Mouse (Mus musculus): Measurements from ENCODE around the gene 1810024B03Rik. TPM values are rescaled to one million over a fixed set of nuclear protein-coding genes. Genes with fewer than 3 reads are reported as not detected.

The 1810024B03Rik gene
- polyA plus RNA-seq, 1 experiment from 2014 or later: 2.5 TPM

DNA sequence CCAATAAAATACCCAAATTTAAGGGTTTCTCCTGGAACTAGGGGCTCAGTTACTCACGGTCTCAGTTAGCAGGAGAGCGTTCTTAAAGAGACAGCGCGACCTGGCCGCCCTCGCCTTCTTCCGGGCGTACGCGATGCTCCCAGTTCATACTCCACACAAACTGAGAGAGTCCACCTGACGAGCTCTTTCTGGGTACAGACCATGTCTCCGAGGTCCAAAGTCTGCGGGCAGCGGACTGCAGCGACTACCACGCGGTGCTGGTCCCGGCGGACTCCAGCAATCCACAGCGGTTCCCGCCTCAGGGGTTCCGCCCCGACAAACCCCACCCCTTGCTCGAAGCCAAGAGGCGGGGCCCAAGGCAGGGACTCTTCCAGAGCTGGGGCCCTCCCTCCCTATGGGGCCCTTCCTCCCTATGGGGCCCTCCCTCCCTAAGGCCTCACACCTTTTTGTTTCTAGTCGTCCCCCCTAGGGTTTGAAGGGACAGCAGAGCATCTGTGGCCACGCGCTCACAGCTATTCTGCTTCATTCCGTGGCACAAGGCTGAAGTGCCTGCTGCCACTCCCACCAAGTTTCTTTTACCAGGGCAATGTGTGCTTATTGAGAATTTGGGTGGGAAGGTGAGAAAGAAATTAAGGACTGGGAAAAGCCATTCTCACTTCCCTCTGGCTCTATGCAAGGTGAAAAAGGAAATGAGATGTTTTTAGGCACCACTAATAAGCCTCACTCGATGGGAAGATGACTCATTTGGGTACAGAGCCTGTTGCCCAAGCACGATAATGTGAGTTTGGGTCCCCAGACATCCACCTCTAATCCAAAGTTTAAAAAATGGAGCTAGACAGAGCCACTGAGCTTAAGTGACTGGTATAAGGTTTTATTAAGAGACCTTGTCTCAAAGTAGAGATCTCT, 64.7 kb downstream of the 1810024B03Rik start, which contains the start of gene Itpripl1:
Gene Itpripl1 (minus strand): TSS at position 285 of the 906 bp plus-strand sequence.
- peaks cover 21% of the 10 kb centered on the region for H3K4me1 ChIP-seq
- H3K36me3 ChIP-seq (replicated peaks): peaks cover 35% of the 10 kb centered on the region
- peak within 1 kb of the TSS; percentile 73 for H3K4me3 ChIP-seq
- H3K9me3 ChIP-seq: no peaks in the 10 kb centered on the region
- peak within 1 kb of the TSS; percentile 82 for H3K27ac ChIP-seq (replicated peaks)
- DNase-seq (ENCODE audit: low spot score): peak; percentile 79
- H3K27me3 ChIP-seq (replicated peaks; ENCODE audit: low read depth, poor library complexity, severe bottlenecking): 0 out of 2 replicates have a peak, but pooled peaks cover 4% of the 10 kb centered on the region
- 4% methylated on average over 31 of the region's 31 CpGs for WGBS

DNA sequence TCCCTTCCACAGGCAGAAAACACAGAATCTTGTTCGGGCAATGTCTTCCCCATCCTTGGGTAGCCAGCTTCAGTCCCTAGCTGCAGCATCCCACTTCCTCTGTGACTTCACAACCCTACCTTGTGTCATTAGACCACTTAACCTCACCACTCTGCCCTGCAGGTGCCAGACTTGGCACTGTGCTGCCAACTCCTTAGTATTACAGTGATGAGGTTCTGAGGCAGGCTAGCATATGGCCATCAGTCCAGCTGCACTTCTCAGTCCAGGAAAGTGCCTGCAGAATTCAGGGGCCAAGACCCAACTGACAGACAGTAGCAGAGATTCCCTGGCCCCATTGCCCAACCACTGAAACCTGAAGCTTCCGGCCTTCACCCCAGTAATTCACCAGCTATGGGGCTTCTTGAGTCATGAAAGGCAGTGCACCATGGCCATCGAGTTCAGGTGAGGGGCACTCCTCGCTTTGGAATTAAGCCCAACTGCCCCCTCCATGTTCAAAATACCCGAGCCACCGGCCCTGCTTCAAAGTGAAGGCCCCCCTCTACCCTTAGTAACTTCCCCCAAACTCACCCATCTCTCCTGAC, 65.4 kb downstream of the 1810024B03Rik start:
- WGBS: 15% methylated on average over 6 of the region's 6 CpGs
- H3K4me3 ChIP-seq: peak overlapping the region; percentile 73
- peaks cover 35% of the 10 kb centered on the region for H3K36me3 ChIP-seq (replicated peaks)
- H3K27me3 ChIP-seq (replicated peaks; ENCODE audit: low read depth, poor library complexity, severe bottlenecking): 0 out of 2 replicates have a peak, but pooled peaks cover 4% of the 10 kb centered on the region
- H3K4me1 ChIP-seq: peaks cover 21% of the 10 kb centered on the region
- peak overlapping the region; percentile 82 for H3K27ac ChIP-seq (replicated peaks)
- H3K9me3 ChIP-seq: no peaks in the 10 kb centered on the region
- no peak for DNase-seq (ENCODE audit: low spot score)

DNA sequence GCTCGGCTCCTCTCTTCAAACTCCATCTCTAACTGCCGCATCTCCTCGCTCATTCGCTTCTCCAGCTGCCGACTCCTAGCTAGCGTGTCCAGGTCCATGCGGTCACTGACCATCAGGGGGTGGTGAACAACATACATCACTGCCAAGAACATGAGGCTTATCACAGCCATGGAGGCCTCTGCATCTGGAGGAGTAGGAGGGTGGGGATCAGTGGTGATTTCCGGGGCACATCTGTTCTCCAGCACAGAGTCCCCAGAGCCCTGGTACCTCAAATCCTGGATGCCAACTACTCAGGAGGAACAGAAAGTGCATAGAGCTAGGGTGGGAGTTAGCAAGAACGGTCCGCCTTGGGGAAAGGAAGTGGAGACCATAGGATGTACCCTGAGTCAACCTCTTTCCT, 66.0 kb downstream of the 1810024B03Rik start:
- peaks cover 35% of the 10 kb centered on the region for H3K36me3 ChIP-seq (replicated peaks)
- no peak for DNase-seq (ENCODE audit: low spot score)
- H3K4me3 ChIP-seq: peak overlapping the region; percentile 73
- no peaks in the 10 kb centered on the region for H3K9me3 ChIP-seq
- no peak overlapping the region for H3K27ac ChIP-seq (replicated peaks)
- H3K27me3 ChIP-seq (replicated peaks; ENCODE audit: low read depth, poor library complexity, severe bottlenecking): 0 out of 2 replicates have a peak, but pooled peaks cover 4% of the 10 kb centered on the region
- peaks cover 24% of the 10 kb centered on the region for H3K4me1 ChIP-seq
- 91% methylated on average over 10 of the region's 10 CpGs for WGBS

- H3K4me3 ChIP-seq: no peak overlapping the region
- H3K27me3 ChIP-seq (replicated peaks; ENCODE audit: low read depth, poor library complexity, severe bottlenecking): 0 out of 2 replicates have a peak, but pooled peaks cover 4% of the 10 kb centered on the region
- H3K4me1 ChIP-seq: peaks cover 30% of the 10 kb centered on the region
- H3K27ac ChIP-seq (replicated peaks): no peak overlapping the region
- no peak for DNase-seq (ENCODE audit: low spot score)
- 95% methylated on average over 7 of the region's 7 CpGs for WGBS
- H3K9me3 ChIP-seq: no peaks in the 10 kb centered on the region
- H3K36me3 ChIP-seq (replicated peaks): peaks cover 35% of the 10 kb centered on the region
These were observed 68.1 kb downstream of the 1810024B03Rik start for GRCm38 (mm10) chr2:127140011-127140410.

DNA sequence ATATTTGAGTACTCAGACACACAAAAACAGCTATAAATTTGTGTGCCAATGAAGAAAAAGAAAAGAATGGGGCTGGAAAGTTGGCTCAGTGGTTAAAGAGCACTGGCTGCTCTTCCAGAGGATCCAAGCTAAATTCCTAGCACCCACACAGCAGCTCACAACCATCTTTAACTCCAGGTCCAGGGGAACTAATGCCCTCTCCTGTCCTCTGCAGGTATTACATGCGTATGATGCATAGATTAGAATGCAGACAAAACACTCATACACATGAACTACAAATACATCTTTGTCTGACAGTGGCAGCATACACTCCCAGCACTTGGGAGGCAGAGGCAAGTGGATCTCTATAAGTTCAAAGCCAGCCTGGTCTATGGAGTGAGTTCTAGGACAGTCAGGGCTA, 68.5 kb downstream of the 1810024B03Rik start:
- Histone ChIP-seq H3K27ac (replicated peaks) (no peak overlapping the region), H3K4me3 (no peak overlapping the region), H3K9me3 (no peaks in the 10 kb centered on the region), H3K27me3 (replicated peaks; ENCODE audit: low read depth, poor library complexity, severe bottlenecking) (0 out of 2 replicates have a peak, but pooled peaks cover 4% of the 10 kb centered on the region), H3K36me3 (replicated peaks) (peaks cover 35% of the 10 kb centered on the region), H3K4me1 (peaks cover 32% of the 10 kb centered on the region)
- no peak for DNase-seq (ENCODE audit: low spot score)
- 98% methylated on average over 1 of the region's 1 CpGs for WGBS

- Histone ChIP-seq H3K36me3 (replicated peaks) (peaks cover 35% of the 10 kb centered on the region), H3K9me3 (no peaks in the 10 kb centered on the region), H3K27ac (replicated peaks) (no peak overlapping the region), H3K27me3 (replicated peaks; ENCODE audit: low read depth, poor library complexity, severe bottlenecking) (no peaks in the 10 kb centered on the region), H3K4me1 (peaks cover 37% of the 10 kb centered on the region), H3K4me3 (no peak overlapping the region)
- no peak for DNase-seq (ENCODE audit: low spot score)
- 95% methylated on average over 8 of the region's 8 CpGs for WGBS
These were observed 69.0 kb downstream of the 1810024B03Rik start for GRCm38 (mm10) chr2:127139094-127139493.

- H3K9me3 ChIP-seq: no peaks in the 10 kb centered on the region
- peaks cover 34% of the 10 kb centered on the region for H3K4me1 ChIP-seq
- H3K4me3 ChIP-seq: no peak overlapping the region
- DNase-seq (ENCODE audit: low spot score): no peak
- peaks cover 35% of the 10 kb centered on the region for H3K36me3 ChIP-seq (replicated peaks)
- 94% methylated on average over 4 of the region's 4 CpGs for WGBS
- H3K27me3 ChIP-seq (replicated peaks; ENCODE audit: low read depth, poor library complexity, severe bottlenecking): no peaks in the 10 kb centered on the region
- H3K27ac ChIP-seq (replicated peaks): no peak overlapping the region
These were observed 69.6 kb downstream of the 1810024B03Rik start for GRCm38 (mm10) chr2:127138449-127138848.

GRCm38 (mm10) chr2:127137838-127138420, 70.2 kb downstream of the 1810024B03Rik start:
- 87% methylated on average over 10 of the region's 10 CpGs for WGBS
- no peaks in the 10 kb centered on the region for H3K9me3 ChIP-seq

GRCm38 (mm10) chr2:127136979-127137378, 71.1 kb downstream of the 1810024B03Rik start:
- peak overlapping the region; percentile 30; the same call in 1 of the 2 replicates for H3K27ac ChIP-seq (replicated peaks)
- peaks cover 31% of the 10 kb centered on the region for H3K4me1 ChIP-seq

More at GRCm38 (mm10) chr2:127137838-127138420, 70.2 kb downstream of the 1810024B03Rik start:
- Histone ChIP-seq H3K27ac (replicated peaks) (no peak overlapping the region), H3K4me3 (no peak overlapping the region), H3K36me3 (replicated peaks) (peaks cover 35% of the 10 kb centered on the region), H3K4me1 (peaks cover 31% of the 10 kb centered on the region), H3K27me3 (replicated peaks; ENCODE audit: low read depth, poor library complexity, severe bottlenecking) (no peaks in the 10 kb centered on the region)
- no peak for DNase-seq (ENCODE audit: low spot score)

More at GRCm38 (mm10) chr2:127136979-127137378, 71.1 kb downstream of the 1810024B03Rik start:
- H3K9me3 ChIP-seq: no peaks in the 10 kb centered on the region
- 29% methylated on average over 5 of the region's 5 CpGs for WGBS
- H3K4me3 ChIP-seq: no peak overlapping the region
- H3K36me3 ChIP-seq (replicated peaks): peaks cover 33% of the 10 kb centered on the region
- DNase-seq (ENCODE audit: low spot score): peak; percentile 55
- H3K27me3 ChIP-seq (replicated peaks; ENCODE audit: low read depth, poor library complexity, severe bottlenecking): no peaks in the 10 kb centered on the region

Other genes starting within 250 kb of the 1810024B03Rik start
- 12.4 and 12.9 TPM in 2 replicates for gene Ap4e1, start 199.6 kb downstream of the 1810024B03Rik start, polyA plus RNA-seq (2016; fragmentation: Nextera tagmentation; extraction: Ambion mirVana)
- 21.2 and 26.4 TPM in 2 replicates for gene Blvra, start 137.6 kb downstream of the 1810024B03Rik start, polyA plus RNA-seq (2016; fragmentation: Nextera tagmentation; extraction: Ambion mirVana)
- 116 and 117 TPM in 2 replicates for gene Ncaph, start 74.3 kb downstream of the 1810024B03Rik start, polyA plus RNA-seq (2016; fragmentation: Nextera tagmentation; extraction: Ambion mirVana)
- 14.6 and 17.4 TPM in 2 replicates for gene Itpripl1, start 64.8 kb downstream of the 1810024B03Rik start, polyA plus RNA-seq (2016; fragmentation: Nextera tagmentation; extraction: Ambion mirVana)
- gene Snrnp200, start 106 bp upstream of the 1810024B03Rik start, polyA plus RNA-seq (2016; fragmentation: Nextera tagmentation; extraction: Ambion mirVana): 108 TPM in 2 replicates
- 54.9 and 55.5 TPM in 2 replicates for gene Ciao1, start 39.5 kb upstream of the 1810024B03Rik start, polyA plus RNA-seq (2016; fragmentation: Nextera tagmentation; extraction: Ambion mirVana)
- 22.5 and 23.1 TPM in 2 replicates for gene Tmem127, start 39.6 kb upstream of the 1810024B03Rik start, polyA plus RNA-seq (2016; fragmentation: Nextera tagmentation; extraction: Ambion mirVana)
- 80.1 and 81.2 TPM in 2 replicates for gene Stard7, start 61.9 kb upstream of the 1810024B03Rik start, polyA plus RNA-seq (2016; fragmentation: Nextera tagmentation; extraction: Ambion mirVana)
- gene Dusp2, start 127.9 kb upstream of the 1810024B03Rik start, polyA plus RNA-seq (2016; fragmentation: Nextera tagmentation; extraction: Ambion mirVana): 3.3 and 3.6 TPM in 2 replicates
- gene Astl, start 130.4 kb upstream of the 1810024B03Rik start, polyA plus RNA-seq (2016; fragmentation: Nextera tagmentation; extraction: Ambion mirVana): 0.09 and 0.15 TPM in 2 replicates
- gene Adra2b, start 154.9 kb upstream of the 1810024B03Rik start, polyA plus RNA-seq (2016; fragmentation: Nextera tagmentation; extraction: Ambion mirVana): 1.9 and 2.2 TPM in 2 replicates
- 0.12 and 0.26 TPM in 2 replicates for gene Gpat2, start 216.9 kb upstream of the 1810024B03Rik start, polyA plus RNA-seq (2016; fragmentation: Nextera tagmentation; extraction: Ambion mirVana)
- 22.9 and 23.1 TPM in 2 replicates for gene Fahd2a, start 236.3 kb upstream of the 1810024B03Rik start, polyA plus RNA-seq (2016; fragmentation: Nextera tagmentation; extraction: Ambion mirVana)